Mouse (Mus musculus): ENCODE data around the gene Srd5a1.

GRCm38 (mm10) chr13:69576676-69577075, 34.6 kb downstream of the Srd5a1 start:
- TF ChIP-seq POLR2A (IDR thresholded peaks at IDR 0.05; ENCODE audit: borderline replicate concordance, extremely low read depth, low read depth, low read length), result no peak
- TF ChIP-seq CTCF (IDR thresholded peaks at IDR 0.05; ENCODE audit: insufficient read depth, low read length), result no peak

Measured in lung, adult 2 months (tissue).